Mouse (Mus musculus) hindbrain, embryonic 15.5 days (tissue): ENCODE results near the gene Ptpn12. TPM values are rescaled to one million over a fixed set of nuclear protein-coding genes. Genes with fewer than 3 reads are reported as not detected.

Experiments used
- ATAC-seq: fragments of 200-750 bp; cut with Nextera tagmentation; 2 replicates; pipeline ENCODE4 v1.8.0; 2017; ENCODE audit warnings: low read depth, moderate number of reproducible peaks, moderate TSS enrichment; ENCODE audit not compliant: low FRiP score
- H3K27ac ChIP-seq: fragments of 300-500 bp; sonication (generic); replicated peaks from 2 replicates; pipeline ENCODE4 v1.5.1; 2015; ENCODE audit warnings: mild to moderate bottlenecking, inconsistent platforms
- H3K27me3 ChIP-seq: fragments of 300-500 bp; sonication (generic); 2 replicates; pipeline ENCODE4 v1.6.1; 2015; ENCODE audit warnings: control low read depth, inconsistent platforms
- H3K36me3 ChIP-seq: fragments of 300-500 bp; sonication (generic); 2 replicates; pipeline ENCODE4 v1.6.1; 2015; ENCODE audit warnings: control low read depth, inconsistent platforms
- H3K4me1 ChIP-seq: fragments of 300-500 bp; sonication (generic); replicated peaks from 2 replicates; pipeline ENCODE4 v1.6.1; 2015; ENCODE audit warnings: control low read depth, inconsistent platforms
- H3K4me2 ChIP-seq: fragments of 300-500 bp; sonication (generic); 2 replicates; pipeline ENCODE4 v1.6.1; 2015; ENCODE audit warnings: moderate library complexity, mild to moderate bottlenecking, inconsistent platforms
- H3K4me3 ChIP-seq: fragments of 300-500 bp; sonication (generic); 2 replicates; pipeline ENCODE4 v1.5.1; 2015; ENCODE audit warnings: mild to moderate bottlenecking, inconsistent platforms
- H3K9ac ChIP-seq: fragments of 300-500 bp; sonication (generic); 2 replicates; pipeline ENCODE4 v1.6.1; 2015; ENCODE audit warnings: inconsistent platforms
- H3K9me3 ChIP-seq: fragments of 300-500 bp; sonication (generic); 2 replicates; pipeline ENCODE4 v1.6.1; 2016; ENCODE audit warnings: control low read depth, inconsistent platforms
- WGBS: fragments of 180-500 bp; shearing (Covaris S2); methylation state at CpG from one replicate; pipeline ENCODE4 v1.1.7; 2015; 5-methylcytosine and 5-hydroxymethylcytosine counted together
- polyA plus RNA-seq: library from polyadenylated mRNA; unstranded; fragments of >200 nt; fragmentation: Nextera tagmentation; extraction: Ambion mirVana; gene quantifications from 2 replicates; pipeline ENCODE4 v1.2.1, GENCODE M21; 2015

Ptpn12 gene
- polyA plus RNA-seq: 23.2 and 24.3 TPM in 2 replicates

GRCm38 (mm10) chr5:21055820-21056531, at the start of gene Ptpn12:
Ptpn12 (minus strand) TSS chr5:21055911.
- Histone ChIP-seq H3K27me3 (no peaks in the 10 kb centered on the region), H3K9me3 (no peaks in the 10 kb centered on the region), H3K4me3 (peak within 1 kb of the TSS; percentile 77), H3K27ac (peak within 1 kb of the TSS; percentile 99), H3K9ac (peak within 1 kb of the TSS; percentile 94), H3K4me1 (peaks cover 26% of the 10 kb centered on the region), H3K4me2 (peak within 1 kb of the TSS; percentile 58), H3K36me3 (no peaks in the 10 kb centered on the region)
- peak; percentile 97 for ATAC-seq
- WGBS: 1% methylated on average over 24 of the region's 73 CpGs

GRCm38 (mm10) chr5:21091179-21091578, 35.5 kb upstream of the Ptpn12 start:
- WGBS: 83% methylated on average over 6 of the region's 6 CpGs
- Histone ChIP-seq H3K9me3 (no peaks in the 10 kb centered on the region), H3K27me3 (no peaks in the 10 kb centered on the region), H3K4me3 (no peak overlapping the region), H3K4me2 (no peak overlapping the region), H3K27ac (no peak overlapping the region), H3K4me1 (no peaks in the 10 kb centered on the region), H3K9ac (no peak overlapping the region), H3K36me3 (no peaks in the 10 kb centered on the region)
- ATAC-seq: no peak

GRCm38 (mm10) chr5:21057217-21057616, 1.5 kb upstream of the Ptpn12 start:
- no peak overlapping the region for H3K27ac ChIP-seq
- no peak overlapping the region for H3K4me2 ChIP-seq
- ATAC-seq: no peak

GRCm38 (mm10) chr5:21056595-21056994, 884 bp upstream of the Ptpn12 start:
- peak overlapping the region; percentile 53 for H3K4me2 ChIP-seq
- H3K4me1 ChIP-seq: peaks cover 22% of the 10 kb centered on the region
- no peaks in the 10 kb centered on the region for H3K9me3 ChIP-seq
- H3K27me3 ChIP-seq: no peaks in the 10 kb centered on the region
- no peaks in the 10 kb centered on the region for H3K36me3 ChIP-seq
- peak overlapping the region; percentile 94 for H3K9ac ChIP-seq
- peak overlapping the region; percentile 77 for H3K4me3 ChIP-seq
- ATAC-seq: no peak
- WGBS: 14% methylated on average over 8 of the region's 8 CpGs
- peak overlapping the region; percentile 99 for H3K27ac ChIP-seq

More at GRCm38 (mm10) chr5:21057217-21057616, 1.5 kb upstream of the Ptpn12 start:
- Histone ChIP-seq H3K9me3 (no peaks in the 10 kb centered on the region), H3K4me1 (peaks cover 18% of the 10 kb centered on the region), H3K9ac (no peak overlapping the region), H3K36me3 (no peaks in the 10 kb centered on the region), H3K27me3 (no peaks in the 10 kb centered on the region), H3K4me3 (no peak overlapping the region)
- 94% methylated on average over 2 of the region's 2 CpGs for WGBS

GRCm38 (mm10) chr5:21055071-21055819, 466 bp downstream of the Ptpn12 start:
- H3K4me2 ChIP-seq: peak overlapping the region; percentile 58
- ATAC-seq: peak; percentile 40
- WGBS: under 1% methylated on average over 67 of the region's 84 CpGs
- no peaks in the 10 kb centered on the region for H3K36me3 ChIP-seq
- H3K4me1 ChIP-seq: peaks cover 31% of the 10 kb centered on the region
- peak overlapping the region; percentile 94 for H3K9ac ChIP-seq
- peak overlapping the region; percentile 99 for H3K27ac ChIP-seq
- H3K9me3 ChIP-seq: no peaks in the 10 kb centered on the region
- no peaks in the 10 kb centered on the region for H3K27me3 ChIP-seq
- H3K4me3 ChIP-seq: peak overlapping the region; percentile 77

GRCm38 (mm10) chr5:21054472-21055070, 1.1 kb downstream of the Ptpn12 start:
- Histone ChIP-seq H3K9me3 (no peaks in the 10 kb centered on the region), H3K4me3 (peak overlapping the region; percentile 77), H3K27me3 (no peaks in the 10 kb centered on the region), H3K4me2 (peak overlapping the region; percentile 58), H3K4me1 (peaks cover 34% of the 10 kb centered on the region), H3K9ac (peak overlapping the region; percentile 94), H3K27ac (peak overlapping the region; percentile 99), H3K36me3 (no peaks in the 10 kb centered on the region)
- ATAC-seq: peak; percentile 4; the same call in 1 of the 2 replicates
- WGBS: under 1% methylated on average over 20 of the region's 20 CpGs

- Histone ChIP-seq H3K27me3 (no peaks in the 10 kb centered on the region), H3K9ac (peak overlapping the region; percentile 94), H3K9me3 (no peaks in the 10 kb centered on the region), H3K4me1 (peaks cover 34% of the 10 kb centered on the region), H3K27ac (peak overlapping the region; percentile 99; the same call in 1 of the 2 replicates), H3K36me3 (no peaks in the 10 kb centered on the region), H3K4me3 (peak overlapping the region; percentile 77), H3K4me2 (peak overlapping the region; percentile 58)
- no peak for ATAC-seq
- 60% methylated on average over 3 of the region's 3 CpGs for WGBS
These were observed 2.0 kb downstream of the Ptpn12 start for GRCm38 (mm10) chr5:21053571-21054307.

GRCm38 (mm10) chr5:21052521-21052920, 3.2 kb downstream of the Ptpn12 start:
- peaks cover 34% of the 10 kb centered on the region for H3K4me1 ChIP-seq
- H3K9ac ChIP-seq: no peak overlapping the region
- H3K27me3 ChIP-seq: no peaks in the 10 kb centered on the region
- peak overlapping the region; percentile 31; the same call in 1 of the 2 replicates for H3K4me2 ChIP-seq
- no peaks in the 10 kb centered on the region for H3K9me3 ChIP-seq
- no peak for ATAC-seq
- no peaks in the 10 kb centered on the region for H3K36me3 ChIP-seq
- 100% methylated on average over 1 of the region's 1 CpGs for WGBS
- H3K4me3 ChIP-seq: no peak overlapping the region
- H3K27ac ChIP-seq: no peak overlapping the region

- no peak overlapping the region for H3K27ac ChIP-seq
- H3K4me3 ChIP-seq: no peak overlapping the region
- H3K9ac ChIP-seq: no peak overlapping the region
- H3K27me3 ChIP-seq: no peaks in the 10 kb centered on the region
- H3K4me1 ChIP-seq: peaks cover 27% of the 10 kb centered on the region
- H3K4me2 ChIP-seq: no peak overlapping the region
- ATAC-seq: no peak
- 91% methylated on average over 2 of the region's 2 CpGs for WGBS
- no peaks in the 10 kb centered on the region for H3K9me3 ChIP-seq
- no peaks in the 10 kb centered on the region for H3K36me3 ChIP-seq
These were observed 5.0 kb downstream of the Ptpn12 start for GRCm38 (mm10) chr5:21050770-21051122.

GRCm38 (mm10) chr5:21050061-21050769, 5.5 kb downstream of the Ptpn12 start:
- no peak overlapping the region for H3K27ac ChIP-seq
- 90% methylated on average over 6 of the region's 6 CpGs for WGBS
- H3K4me2 ChIP-seq: no peak overlapping the region
- H3K36me3 ChIP-seq: no peaks in the 10 kb centered on the region
- no peak overlapping the region for H3K9ac ChIP-seq
- peaks cover 27% of the 10 kb centered on the region for H3K4me1 ChIP-seq
- ATAC-seq: no peak
- H3K27me3 ChIP-seq: no peaks in the 10 kb centered on the region
- no peak overlapping the region for H3K4me3 ChIP-seq
- H3K9me3 ChIP-seq: no peaks in the 10 kb centered on the region

- Histone ChIP-seq H3K27me3 (no peaks in the 10 kb centered on the region), H3K9ac (no peak overlapping the region), H3K4me1 (peaks cover 27% of the 10 kb centered on the region), H3K4me3 (no peak overlapping the region), H3K9me3 (no peaks in the 10 kb centered on the region), H3K4me2 (no peak overlapping the region), H3K27ac (no peak overlapping the region), H3K36me3 (no peaks in the 10 kb centered on the region)
- WGBS: 82% methylated on average over 4 of the region's 4 CpGs
- no peak for ATAC-seq
These were observed 6.7 kb downstream of the Ptpn12 start for GRCm38 (mm10) chr5:21049006-21049405.
